Comparison of ENCODE assay signal across 12 mouse cellular contexts in genomic region chr12:111803538-111803937, GRCm38 (mm10).
"Had no signal": no experiment of that assay in that cellular context is flagged by ENCODE, and none has a peak within 500 bp of the region (broad histone marks: within the 10 kb centered on the region; RNA-seq: fewer than 3 reads in every experiment).

No protein-coding gene starts in this region.

- H3K4me2 ChIP-seq: limb, embryonic 12.5 days; liver, embryonic 13.5 days; midbrain, embryonic 12.5 days; neural tube, embryonic 15.5 days had no signal

- H3K27ac ChIP-seq: kidney, postnatal 0 days; layer of hippocampus, adult 2 months; limb, embryonic 12.5 days; liver, embryonic 13.5 days; midbrain, embryonic 12.5 days; neural tube, embryonic 15.5 days had no signal

- DNase-seq: kidney, adult 11 months; kidney, adult 9 months; kidney, postnatal 36 days; liver; liver, embryonic 13.5 days; liver, postnatal 0 days; thymus, postnatal 36 days had no signal

- H3K9ac ChIP-seq: limb, embryonic 12.5 days; liver, embryonic 13.5 days; liver, postnatal 0 days; midbrain, embryonic 12.5 days; neural tube, embryonic 15.5 days had no signal

- H3K9me3 ChIP-seq: limb, embryonic 12.5 days; liver, embryonic 13.5 days; midbrain, embryonic 12.5 days; neural tube, embryonic 15.5 days had no signal

- H3K4me1 ChIP-seq: limb, embryonic 12.5 days; midbrain, embryonic 12.5 days; neural tube, embryonic 15.5 days had no signal

- H3K27me3 ChIP-seq: limb, embryonic 12.5 days; liver, embryonic 13.5 days; midbrain, embryonic 12.5 days; neural tube, embryonic 15.5 days had no signal

- ATAC-seq: liver, postnatal 0 days had no signal

- H3K4me3 ChIP-seq: layer of hippocampus, adult 2 months; limb, embryonic 12.5 days; liver, embryonic 13.5 days; midbrain, embryonic 12.5 days; neural tube, embryonic 15.5 days had no signal
